Mouse (Mus musculus) layer of hippocampus, adult 11-12 months (tissue): Measurements from ENCODE around the gene H1f0.

ENCODE experiments used
- DNase-seq: peaks from one replicate; pipeline ENCODE4 v3.0.0; 2022; ENCODE audit warnings: low spot score

H1f0 gene

DNA sequence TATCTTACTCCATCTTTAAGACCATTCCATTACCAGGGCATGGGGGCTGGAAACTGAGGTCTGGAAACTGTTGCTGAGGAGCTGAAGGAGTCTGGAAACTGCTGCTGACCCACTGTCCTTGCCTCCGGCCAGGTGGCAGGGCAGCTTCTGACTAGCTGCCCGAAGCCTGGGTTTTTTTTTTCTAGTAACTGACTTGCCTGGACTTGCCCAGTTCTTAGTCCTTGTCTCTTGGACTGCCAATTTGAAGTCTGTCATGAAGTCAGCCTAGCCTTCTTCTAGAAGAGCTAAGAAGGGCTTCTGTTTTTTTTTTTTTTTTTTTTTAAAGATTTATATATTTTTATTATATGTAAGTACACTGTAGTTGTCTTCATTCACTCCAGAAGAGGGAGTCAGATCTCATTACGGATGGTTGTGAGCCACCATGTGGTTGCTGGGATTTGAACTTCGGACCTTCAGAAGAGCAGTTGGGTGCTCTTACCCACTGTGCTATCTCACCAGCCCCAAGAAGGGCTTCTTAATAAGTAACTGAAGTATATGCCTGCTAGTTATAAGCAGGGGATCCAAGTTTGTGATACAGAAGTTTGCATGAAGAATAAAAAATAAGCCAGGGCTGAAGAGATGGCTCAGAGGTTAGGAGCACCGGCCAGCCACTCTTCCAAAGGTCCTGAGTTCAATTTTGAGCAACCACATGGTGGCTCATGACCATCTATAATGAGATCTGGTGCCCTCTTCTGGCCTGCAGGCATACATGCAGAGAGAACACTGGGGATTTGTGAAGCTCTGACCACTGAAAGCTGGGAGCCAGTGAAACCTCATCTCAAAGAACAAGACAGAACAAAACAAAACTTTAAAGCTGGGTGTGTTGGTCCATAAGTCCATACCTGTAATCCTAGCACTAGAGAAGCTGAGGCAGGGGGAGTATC is 43.1 kb downstream of the H1f0 start:
- no peak for DNase-seq

DNA sequence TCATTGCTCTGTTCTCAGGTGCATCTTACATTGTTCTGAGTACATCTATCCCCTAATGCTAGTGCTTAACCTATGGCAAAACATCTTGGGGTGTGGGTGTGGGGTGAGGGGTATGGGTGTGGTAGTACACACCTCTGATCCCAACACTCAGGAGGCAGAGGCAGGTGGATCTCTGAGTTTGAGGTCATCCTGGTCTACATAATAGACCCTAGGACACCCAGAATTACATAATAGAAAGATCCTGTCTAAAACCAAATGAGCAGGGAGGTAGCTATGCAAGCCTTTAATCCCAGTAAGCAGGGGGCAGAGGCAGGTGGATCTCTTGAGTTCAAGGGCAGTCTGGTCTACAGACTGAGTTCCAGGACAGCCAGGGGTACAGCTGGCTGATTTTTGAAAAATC is 45.5 kb downstream of the H1f0 start:
- no peak for DNase-seq

- no peak for DNase-seq
These were observed 46.2 kb downstream of the H1f0 start for GRCm38 (mm10) chr15:79074446-79074845.

DNA sequence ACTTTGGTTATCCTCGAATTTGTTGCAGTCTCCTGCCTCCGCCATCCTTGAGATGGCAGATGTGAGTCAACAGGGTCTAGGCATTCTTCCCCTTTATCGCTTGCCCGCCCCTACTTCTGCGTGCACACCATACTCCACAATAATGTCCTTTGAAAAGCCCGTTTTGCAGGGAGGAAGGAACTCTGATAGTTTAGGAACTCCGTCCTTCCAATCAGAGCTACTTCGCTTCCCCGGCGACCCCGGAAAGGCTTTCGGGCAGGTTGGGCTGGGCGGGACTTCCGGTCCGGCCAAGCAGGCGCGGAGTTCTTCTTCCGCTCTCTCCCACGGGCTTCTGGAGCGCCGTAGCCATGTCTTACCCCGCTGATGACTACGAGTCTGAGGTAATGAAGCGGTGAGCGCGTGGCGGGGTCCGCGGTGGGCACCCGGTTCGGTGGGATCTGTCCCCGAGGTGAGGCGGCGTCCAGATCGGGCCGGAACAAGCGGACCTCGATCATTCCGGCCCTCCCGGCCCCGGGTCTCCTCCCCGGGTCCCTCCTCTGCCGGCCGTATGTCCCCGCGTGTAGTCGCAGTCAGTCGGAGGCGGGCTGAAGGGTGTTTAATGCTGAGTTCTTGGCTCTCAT is 46.8 kb downstream of the H1f0 start, which contains the start of gene Eif3l:
Gene Eif3l (plus strand): TSS at position 267 of the 620 bp plus-strand sequence.
- DNase-seq = peak; percentile 85

- DNase-seq = no peak
These were observed 47.6 kb downstream of the H1f0 start for GRCm38 (mm10) chr15:79075658-79076365.

DNA sequence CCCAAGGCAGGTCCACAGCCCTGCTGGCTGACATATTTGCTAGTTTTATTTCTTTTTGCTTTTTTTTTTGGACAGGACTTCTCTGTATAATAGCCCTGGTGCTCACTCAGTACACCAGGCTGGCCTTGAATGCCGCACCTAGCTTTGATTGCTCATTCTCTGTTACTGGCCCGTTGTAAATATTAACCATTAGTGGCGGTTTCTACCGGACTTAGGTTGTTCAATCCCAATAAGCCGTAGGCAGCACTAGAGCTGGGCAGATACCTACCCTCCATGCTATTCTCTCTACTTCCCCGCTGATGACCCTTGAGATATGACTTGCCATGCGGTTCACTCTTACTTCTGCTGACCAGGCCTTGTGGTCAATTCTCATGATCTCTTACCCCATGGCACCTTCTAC is 51.3 kb downstream of the H1f0 start:
- DNase-seq = no peak
